Comparison of ENCODE assay signal across 40 mouse cellular contexts in genomic region chr11:99269192-99269591, GRCm38 (mm10). TPM values are rescaled to one million over a fixed set of nuclear protein-coding genes. Genes with fewer than 3 reads are reported as not detected.
"Had no signal": no experiment of that assay in that cellular context is flagged by ENCODE, and none has a peak within 500 bp of the region (broad histone marks: within the 10 kb centered on the region; RNA-seq: fewer than 3 reads in every experiment).

No protein-coding gene starts in this region.

- H3K27ac ChIP-seq: gastrocnemius, adult 2 months; heart, embryonic 10.5 days; hindbrain, embryonic 10.5 days; hindbrain, embryonic 12.5 days; hindbrain, embryonic 14.5 days; hindbrain, postnatal 0 days; layer of hippocampus, adult 2 months; limb, embryonic 13.5 days; limb, embryonic 15.5 days; liver, embryonic 12.5 days; liver, embryonic 14.5 days had no signal

- H3K4me3 ChIP-seq: gastrocnemius, adult 2 months; heart, embryonic 10.5 days; heart, embryonic 12.5 days; hindbrain, embryonic 10.5 days; hindbrain, embryonic 12.5 days; layer of hippocampus, adult 2 months; limb, embryonic 13.5 days; limb, embryonic 15.5 days; liver, embryonic 12.5 days had no signal

- H3K27me3 ChIP-seq: hindbrain, embryonic 12.5 days; limb, embryonic 13.5 days; limb, embryonic 15.5 days; liver, embryonic 12.5 days had no signal

- H3K9ac ChIP-seq: heart, embryonic 12.5 days; hindbrain, embryonic 12.5 days; hindbrain, embryonic 14.5 days; limb, embryonic 13.5 days; limb, embryonic 15.5 days; liver, embryonic 12.5 days; liver, embryonic 14.5 days had no signal

- H3K9me3 ChIP-seq: heart, embryonic 10.5 days; heart, embryonic 12.5 days; hindbrain, embryonic 10.5 days; hindbrain, embryonic 12.5 days; limb, embryonic 13.5 days; limb, embryonic 15.5 days; liver, embryonic 12.5 days had no signal

- ATAC-seq: hindbrain, postnatal 0 days; liver, embryonic 12.5 days had no signal

- H3K4me2 ChIP-seq: heart, embryonic 12.5 days; hindbrain, embryonic 12.5 days; hindbrain, embryonic 14.5 days; limb, embryonic 13.5 days; limb, embryonic 15.5 days; liver, embryonic 12.5 days had no signal

- H3K4me1 ChIP-seq: heart, embryonic 10.5 days; hindbrain, embryonic 12.5 days; liver, embryonic 12.5 days had no signal

- H3K36me3 ChIP-seq: heart, embryonic 10.5 days; heart, embryonic 12.5 days; hindbrain, embryonic 10.5 days; hindbrain, embryonic 12.5 days; limb, embryonic 13.5 days; limb, embryonic 15.5 days; liver, embryonic 12.5 days had no signal

- DNase-seq: gastrocnemius, adult 2 months; gastrocnemius, postnatal 10 days; gastrocnemius, postnatal 25 days; heart, postnatal 10 days; heart, postnatal 4 days; kidney, adult 18-20 months; kidney, adult 8-10 months; kidney, postnatal 10 days; kidney, postnatal 25 days; kidney, postnatal 4 days; layer of hippocampus, postnatal 36 days; left cerebral cortex, postnatal 4 days had no signal

RNA-seq across cellular contexts. Expression of gene Krt24, which starts 15.9 kb away (rescaled TPM):
- total RNA-seq: gastrocnemius, adult 2 months; gastrocnemius, postnatal 10 days; gastrocnemius, postnatal 25 days; gastrocnemius, postnatal 4 days; granulocyte monocyte progenitor cell, adult 5-6 weeks; heart, adult 8-10 months; heart, postnatal 10 days; heart, postnatal 25 days; heart, postnatal 4 days; hindbrain, postnatal 0 days; layer of hippocampus, adult 2 months; layer of hippocampus, postnatal 14 days; layer of hippocampus, postnatal 36 days; left cerebral cortex, adult 18-20 months; left cerebral cortex, adult 8-10 months; left cerebral cortex, postnatal 10 days; left cerebral cortex, postnatal 25 days; left cerebral cortex, postnatal 4 days; liver, adult 2 months had no signal
- polyA plus RNA-seq: frontal cortex, adult 2 months; heart, embryonic 10.5 days; heart, embryonic 12.5 days; heart, embryonic 14.5 days; heart, embryonic 16.5 days; hindbrain, embryonic 10.5 days; hindbrain, embryonic 12.5 days; hindbrain, embryonic 14.5 days; intestine, embryonic 14.5 days; kidney, embryonic 14.5 days; kidney, embryonic 16.5 days; liver, adult 2 months; liver, embryonic 12.5 days; liver, embryonic 14.5 days; liver, embryonic 16.5 days had no signal

RNA-seq across cellular contexts. Expression of gene Krt222, which starts 25.3 kb away (rescaled TPM):
- total RNA-seq: granulocyte monocyte progenitor cell, adult 5-6 weeks had no signal
- polyA plus RNA-seq: liver, adult 2 months had no signal

RNA-seq across cellular contexts. Expression of gene Krt25, which starts 53.6 kb away (rescaled TPM):
- total RNA-seq: gastrocnemius, adult 2 months; gastrocnemius, postnatal 25 days; granulocyte monocyte progenitor cell, adult 5-6 weeks; heart, adult 8-10 months; heart, postnatal 10 days; heart, postnatal 25 days; layer of hippocampus, adult 2 months; layer of hippocampus, postnatal 14 days; layer of hippocampus, postnatal 36 days; left cerebral cortex, adult 18-20 months; left cerebral cortex, adult 8-10 months; left cerebral cortex, postnatal 10 days; left cerebral cortex, postnatal 25 days; left cerebral cortex, postnatal 4 days; liver, adult 2 months had no signal
- polyA plus RNA-seq: heart, embryonic 10.5 days; heart, embryonic 12.5 days; heart, embryonic 14.5 days; hindbrain, embryonic 10.5 days; hindbrain, embryonic 12.5 days; kidney, embryonic 14.5 days; kidney, embryonic 16.5 days; limb, embryonic 13.5 days; limb, embryonic 15.5 days; liver, adult 2 months; liver, embryonic 12.5 days; liver, embryonic 14.5 days; liver, embryonic 16.5 days had no signal
